Mouse (Mus musculus) T-helper 17 cell (primary cell): ENCODE results near the gene Fam114a2.

Experiments
- in situ Hi-C, 2 experiments: fragments of 300-600 bp; cut with MboI, MseI; formaldehyde crosslinking; loops; 1 replicate in 1 of 2; 2 replicates in 1 of 2; pipeline ENCODE4 v1.15.1; 2025; ENCODE audit warnings: high pct_unique_total_duplicates in 2 of 2

The Fam114a2 gene

GRCm38 (mm10) chr11:57521206-57521605 lies 2.8 kb upstream of the Fam114a2 start:
- in situ Hi-C loops = no loop called here

DNA sequence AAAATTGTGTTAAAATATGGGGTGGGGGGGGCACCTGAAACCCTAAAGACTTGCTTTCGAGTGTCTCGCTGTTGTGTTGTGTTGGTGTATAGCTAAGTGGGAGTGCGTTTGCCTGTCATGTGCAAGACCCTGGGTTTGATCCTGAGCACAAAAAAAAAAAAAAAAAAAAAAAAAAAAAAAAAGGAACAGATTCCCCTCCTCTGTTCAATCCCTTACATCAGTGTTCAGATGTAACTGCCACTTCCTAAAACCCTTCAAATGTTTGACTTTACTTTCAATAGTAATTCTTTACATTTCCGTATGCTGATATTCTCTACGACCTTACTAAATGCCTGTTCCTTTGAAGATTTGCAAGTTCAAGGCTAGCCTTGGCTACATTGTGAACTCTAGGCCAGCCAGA lies 887 bp upstream of the Fam114a2 start:
- in situ Hi-C loops = no loop called here

DNA sequence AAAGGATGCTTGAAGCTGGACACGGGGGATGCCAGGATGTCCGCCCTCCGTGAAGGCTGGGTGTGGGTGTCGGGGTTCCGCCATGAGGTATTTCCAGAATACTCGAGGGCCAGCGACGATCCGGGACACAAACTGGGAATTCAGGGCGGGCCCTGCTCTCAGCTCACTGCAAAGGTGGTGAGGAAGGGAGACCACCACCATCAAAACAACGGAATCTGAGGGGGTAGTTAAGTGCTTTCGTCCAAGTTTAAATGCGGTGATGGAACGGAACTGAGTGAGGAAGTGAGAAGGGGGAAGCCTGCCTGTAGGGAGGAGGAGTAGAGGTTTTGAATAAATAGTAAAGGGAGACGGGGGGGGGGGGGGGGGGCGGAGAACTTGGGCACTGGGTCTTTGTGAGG lies 333 bp upstream of the Fam114a2 start:
- in situ Hi-C loops = no loop called here

DNA sequence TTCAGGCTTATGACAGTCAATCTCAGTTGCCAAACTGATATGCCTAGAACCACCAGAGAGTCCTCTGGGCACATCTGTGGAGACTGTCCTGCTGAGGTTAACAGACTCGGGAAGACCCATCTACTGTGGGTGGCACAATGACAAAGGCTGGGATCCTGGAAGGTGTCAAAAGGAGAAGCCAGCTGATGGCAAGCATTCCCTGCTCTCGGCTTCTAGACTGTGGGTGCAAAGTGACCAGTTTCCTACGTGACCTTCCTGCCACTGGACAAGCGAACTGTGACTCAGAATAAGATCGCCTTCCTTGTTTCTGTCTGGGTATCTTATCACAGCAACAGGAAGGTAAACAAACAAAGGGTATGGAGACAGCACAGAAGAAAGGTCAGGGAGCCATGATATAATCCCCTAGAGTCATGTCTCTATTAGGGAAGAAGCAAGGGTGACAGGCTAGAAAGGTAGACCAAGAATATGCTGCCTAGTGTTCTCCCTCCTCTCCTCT lies 1.4 kb downstream of the Fam114a2 start:
- in situ Hi-C loops = no loop called here

DNA sequence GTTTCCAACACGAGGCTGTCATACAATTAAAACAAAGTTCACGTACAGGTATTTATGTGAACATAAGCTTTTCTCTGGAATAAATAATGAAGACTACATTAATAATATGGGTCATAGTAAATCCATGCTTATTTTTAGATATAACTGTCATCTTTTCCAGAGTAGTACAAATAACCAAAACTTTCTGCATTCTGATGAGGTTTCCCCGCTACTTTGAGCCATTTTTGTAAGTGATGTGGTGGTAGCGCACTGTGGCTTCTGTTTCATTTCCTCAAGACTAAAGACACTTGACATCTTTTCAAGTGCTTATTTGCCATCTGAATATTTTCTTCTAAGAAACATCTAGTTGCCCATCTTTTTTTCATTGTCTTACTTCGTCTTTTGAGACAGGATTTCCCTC lies 3.2 kb downstream of the Fam114a2 start:
- in situ Hi-C loops = no loop called here

GRCm38 (mm10) chr11:57506899-57507298 lies 11.5 kb downstream of the Fam114a2 start:
- in situ Hi-C loops = no loop called here

DNA sequence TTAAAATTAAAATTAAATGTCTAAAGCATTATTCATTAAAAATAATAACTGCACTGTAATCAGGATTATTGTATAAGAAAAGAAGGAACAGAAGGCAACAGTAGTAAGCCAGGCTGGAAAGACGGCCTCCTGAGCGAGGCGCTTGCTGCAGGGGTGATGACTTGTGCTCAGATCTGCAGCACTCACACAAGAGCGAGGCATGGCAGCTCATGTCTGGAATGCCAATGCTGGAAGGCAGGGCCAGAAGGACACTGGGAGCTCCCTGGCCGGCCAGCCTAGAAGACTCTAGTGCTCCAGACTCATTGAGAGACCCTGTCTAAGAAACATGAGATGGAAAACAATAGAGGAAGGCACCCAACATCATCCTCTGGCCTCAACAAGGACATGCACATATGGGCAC lies 15.3 kb downstream of the Fam114a2 start:
- in situ Hi-C loops = no loop called here

DNA sequence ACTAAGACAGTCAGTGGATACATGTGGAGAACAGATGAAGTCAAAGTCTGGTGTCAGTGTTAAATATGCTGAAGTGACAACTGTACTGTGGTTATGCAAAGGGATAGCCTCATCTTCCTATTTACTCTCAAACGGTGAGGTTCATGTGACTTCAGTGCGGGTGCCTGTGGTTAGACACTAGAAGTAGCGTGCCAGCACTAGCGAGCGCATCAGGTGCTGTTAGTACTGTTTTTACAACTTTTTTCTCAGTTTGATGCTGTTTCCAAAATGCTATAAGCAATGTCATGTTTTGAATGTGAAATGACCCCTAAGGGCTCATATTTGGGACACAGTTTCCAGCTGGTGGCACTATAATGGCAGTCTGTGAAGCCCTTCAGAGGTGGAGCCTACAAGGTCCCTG lies 20.2 kb downstream of the Fam114a2 start:
- in situ Hi-C loops = no loop called here

DNA sequence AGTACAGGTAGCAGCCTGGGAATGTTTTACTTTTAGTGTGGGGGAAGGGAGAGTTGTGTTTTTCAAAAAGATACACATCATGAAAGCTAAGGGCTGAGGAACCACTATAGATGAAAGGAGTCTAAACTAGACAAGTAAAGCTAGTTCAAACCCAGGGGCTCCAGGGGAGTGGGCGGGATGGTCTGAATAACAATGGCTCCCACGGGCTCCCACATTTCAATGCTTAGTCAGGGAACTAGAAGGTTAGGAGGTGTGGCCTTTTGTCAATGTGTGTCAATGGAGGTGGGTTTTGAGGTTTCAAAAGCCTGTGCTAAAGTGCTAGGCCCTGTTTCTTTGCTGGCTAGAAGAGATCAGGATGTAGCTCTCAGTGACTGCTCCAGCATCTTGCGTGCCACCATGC lies 20.7 kb downstream of the Fam114a2 start:
- in situ Hi-C loops = no loop called here

- in situ Hi-C loops = no loop called here
Measured at GRCm38 (mm10) chr11:57496462-57497039, 21.9 kb downstream of the Fam114a2 start.

GRCm38 (mm10) chr11:57488436-57488835 lies 30.0 kb downstream of the Fam114a2 start:
- in situ Hi-C loops = no loop called here

GRCm38 (mm10) chr11:57478077-57478476 lies 40.3 kb downstream of the Fam114a2 start:
- in situ Hi-C loops = no loop called here

DNA sequence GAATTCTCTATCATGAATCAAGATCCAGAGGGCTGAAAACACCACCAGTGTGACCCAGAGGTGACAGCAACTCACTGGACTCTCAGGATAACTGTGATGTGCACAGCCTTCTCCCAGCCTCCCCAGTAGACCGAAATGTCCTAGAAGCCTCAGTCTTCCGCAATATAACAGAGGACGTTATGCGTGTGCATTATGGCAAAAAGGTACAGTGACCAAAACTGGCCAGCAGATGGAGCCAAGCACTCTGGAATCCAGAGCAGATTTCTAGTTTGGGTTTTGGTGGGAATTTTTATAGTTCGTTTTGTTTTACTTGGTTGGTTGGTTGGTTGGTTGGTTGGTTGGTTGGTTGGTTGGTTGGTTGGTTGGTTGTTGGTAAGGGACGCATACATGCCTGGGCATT lies 43.3 kb downstream of the Fam114a2 start:
- in situ Hi-C loops = no loop called here

DNA sequence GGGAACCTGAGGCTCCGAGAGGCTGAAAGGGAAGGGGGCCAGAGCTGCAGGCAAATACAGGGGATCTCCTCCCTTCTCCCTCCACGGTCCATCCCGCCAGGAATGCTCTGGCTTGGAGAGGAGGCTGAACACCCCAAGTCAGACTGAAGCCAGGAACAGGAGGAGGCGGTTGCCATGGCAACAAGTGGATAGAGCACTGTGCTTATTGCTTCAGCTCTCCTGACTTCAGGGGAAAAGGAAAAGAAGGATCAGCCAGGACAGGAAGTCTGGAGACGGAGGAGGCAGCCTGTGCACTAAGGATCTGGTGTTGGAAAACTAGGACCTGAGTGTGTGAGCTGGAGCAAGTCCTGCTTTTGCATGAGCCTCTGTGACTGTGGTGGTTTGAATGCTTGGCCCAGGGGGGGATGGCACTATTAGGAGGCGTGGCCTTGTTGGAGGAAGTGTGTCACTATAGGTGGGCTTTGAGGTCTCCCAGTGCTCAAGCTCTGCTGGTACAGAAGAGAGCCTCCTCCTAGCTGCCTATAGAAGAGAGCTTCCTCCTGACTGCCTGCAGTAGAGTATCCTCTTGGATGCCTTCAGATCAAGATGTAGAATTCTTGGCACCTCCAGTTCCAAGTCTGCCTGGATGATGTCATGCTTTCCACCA lies 44.0 kb downstream of the Fam114a2 start:
- in situ Hi-C loops = no loop called here

GRCm38 (mm10) chr11:57470979-57471378 lies 47.4 kb downstream of the Fam114a2 start:
- in situ Hi-C loops = no loop called here

GRCm38 (mm10) chr11:57470056-57470455 lies 48.4 kb downstream of the Fam114a2 start:
- in situ Hi-C loops = no loop called here

- in situ Hi-C loops = loop anchor here (5.0 kb wide), 2 partner anchors 61 to 1336 kb away; no protein-coding TSS in a partner anchor
Measured at GRCm38 (mm10) chr11:57468706-57469105, 49.7 kb downstream of the Fam114a2 start.

DNA sequence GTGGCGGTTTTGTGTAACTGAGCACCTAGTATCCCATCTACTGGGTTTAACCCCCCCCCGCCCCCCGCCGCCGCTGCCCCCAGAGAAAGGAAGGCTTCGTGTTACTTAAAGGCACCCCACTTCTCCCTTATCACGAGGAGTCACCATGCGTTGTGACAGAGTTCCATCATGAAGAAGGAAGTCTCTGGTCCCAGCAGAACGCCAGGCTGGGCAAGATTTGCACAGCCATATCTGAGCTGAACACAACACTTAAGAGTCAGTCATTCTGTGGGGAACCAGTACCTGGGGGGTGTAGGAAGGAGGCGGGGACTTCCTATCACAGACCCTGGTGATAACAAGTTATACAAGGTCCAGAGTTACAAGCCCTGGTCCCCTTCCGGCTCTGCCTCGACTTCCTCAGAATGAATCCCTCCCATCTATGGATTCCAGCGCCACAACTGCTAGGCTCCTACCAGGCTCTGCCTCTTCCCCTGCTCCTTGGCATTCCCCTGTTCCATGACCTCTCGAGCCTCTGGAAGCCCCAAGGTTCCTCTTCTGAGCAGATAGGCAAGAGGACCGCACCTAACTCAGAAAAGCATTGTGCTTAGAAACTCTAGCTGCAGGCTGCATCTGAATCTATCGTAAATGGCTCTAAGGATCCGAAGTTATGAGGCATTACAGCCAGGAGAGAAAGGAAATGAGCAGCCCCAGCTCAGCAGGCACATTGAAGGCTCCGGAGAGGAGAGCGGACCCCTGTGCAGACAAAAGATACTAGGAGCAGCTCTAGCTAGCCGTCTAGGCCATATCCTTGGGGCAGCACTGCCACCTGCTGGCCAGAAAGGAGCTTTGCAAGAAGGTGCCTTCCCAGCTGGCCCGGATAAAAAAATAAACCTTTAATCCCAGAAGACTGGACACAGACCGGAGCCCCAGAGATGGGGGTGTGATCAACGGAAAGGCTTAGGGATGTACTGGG lies 51.0 kb downstream of the Fam114a2 start:
- in situ Hi-C loops = loop anchor here (5.0 kb wide), 2 partner anchors 60 to 1335 kb away; no protein-coding TSS in a partner anchor

DNA sequence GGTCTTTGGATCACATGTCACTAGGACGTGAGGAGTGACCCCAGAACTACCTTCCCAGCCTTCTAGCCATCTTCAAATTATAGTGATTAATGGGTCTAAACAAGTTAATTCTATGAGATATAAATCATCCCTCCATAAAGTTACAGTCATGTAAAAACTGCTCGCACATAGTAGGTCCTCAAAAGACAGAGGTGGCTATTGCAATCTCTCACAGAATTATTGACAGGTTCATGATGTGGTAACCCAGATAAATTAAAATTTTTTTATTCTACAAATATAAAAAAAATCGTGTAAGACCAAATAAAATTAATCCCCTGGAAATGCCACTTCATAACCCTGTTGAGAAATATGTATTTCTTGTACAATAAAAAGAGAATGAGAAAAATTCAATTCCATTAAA lies 52.6 kb downstream of the Fam114a2 start:
- in situ Hi-C loops = loop anchor here (5.0 kb wide), 2 partner anchors 59 to 1334 kb away; no protein-coding TSS in a partner anchor

DNA sequence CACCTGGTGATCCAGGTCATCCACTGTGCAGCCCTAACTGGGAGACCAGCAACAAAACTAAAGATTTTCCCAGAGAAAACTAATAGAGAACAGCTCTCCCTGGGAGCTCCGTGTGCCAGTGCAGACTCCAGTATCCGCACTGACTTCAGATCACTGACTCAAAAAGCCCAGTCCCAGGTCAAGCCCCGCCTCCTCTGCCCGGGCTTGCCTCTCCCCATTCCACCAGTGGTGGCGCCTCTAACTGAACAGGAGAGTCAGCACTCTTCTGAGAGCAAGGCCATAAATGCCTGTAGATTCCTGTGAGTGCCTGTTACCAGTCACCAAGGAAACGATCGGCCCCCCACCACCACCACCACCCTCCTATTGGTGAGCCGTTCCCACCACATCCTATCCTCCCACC lies 53.4 kb downstream of the Fam114a2 start:
- in situ Hi-C loops = loop anchor here (5.0 kb wide), 2 partner anchors 58 to 1333 kb away; no protein-coding TSS in a partner anchor

DNA sequence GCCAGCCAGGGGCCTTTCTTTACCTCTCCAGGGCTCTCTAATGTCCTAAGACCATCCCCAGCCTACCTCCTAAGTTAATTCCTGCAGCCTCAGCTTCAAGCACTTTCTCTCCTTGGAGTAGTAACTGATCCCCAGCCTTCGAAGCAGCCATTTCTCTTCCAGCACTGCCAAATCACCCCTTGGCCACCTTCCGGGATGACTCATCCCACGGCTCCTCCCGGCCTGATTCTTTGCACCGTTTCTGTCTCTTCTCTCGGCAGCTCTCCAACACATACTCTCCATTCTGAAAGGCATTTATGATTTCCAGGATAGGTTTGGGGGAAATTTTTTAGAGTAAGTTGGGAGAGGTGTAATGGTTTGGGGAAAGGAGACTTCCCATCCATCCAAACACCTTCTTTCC lies 58.7 kb downstream of the Fam114a2 start:
- in situ Hi-C loops = loop anchor here in 1 of 2 experiments (5.0 kb wide), 1 partner anchor 1327 kb away; no protein-coding TSS in a partner anchor

- in situ Hi-C loops = no loop called here
Measured at GRCm38 (mm10) chr11:57454421-57454820, 64.0 kb downstream of the Fam114a2 start.
